Mouse (Mus musculus): ENCODE results near the gene Ctnna3. TPM values are rescaled to one million over a fixed set of nuclear protein-coding genes. Genes with fewer than 3 reads are reported as not detected.

Gene Ctnna3
- polyA plus RNA-seq, 1 experiment from 2014 or later = 0.35 TPM

- H3K4me1 ChIP-seq (ENCODE audit: control insufficient read depth, insufficient read depth, low read length) = no peaks in the 10 kb centered on the region
Measured at GRCm38 (mm10) chr10:63978969-63979368, 549.1 kb downstream of the Ctnna3 start.

GRCm38 (mm10) chr10:63979410-63979809 is 549.5 kb downstream of the Ctnna3 start:
- no peak overlapping the region for H3K9ac ChIP-seq (replicated peaks; ENCODE audit: low read length)
- H3K27me3 ChIP-seq (ENCODE audit: control insufficient read depth, insufficient read depth, low read length) = no peaks in the 10 kb centered on the region
- 89% methylated on average over 2 of the region's 2 CpGs for WGBS
- no peaks in the 10 kb centered on the region for H3K36me3 ChIP-seq (replicated peaks; ENCODE audit: control insufficient read depth, insufficient read depth, low read depth, low read length)
- no peak for DNase-seq (ENCODE audit: low spot score)
- no peak overlapping the region for H3K4me2 ChIP-seq (ENCODE audit: low read depth, low read length)
- ATAC-seq (replicated peaks; ENCODE audit: insufficient number of reproducible peaks, low FRiP score, low TSS enrichment, low read depth) = no peak
- H3K27ac ChIP-seq (replicated peaks; ENCODE audit: low read depth, low read length) = no peak overlapping the region
- no peaks in the 10 kb centered on the region for H3K9me3 ChIP-seq (replicated peaks; ENCODE audit: control insufficient read depth, low read length)
- H3K4me1 ChIP-seq (ENCODE audit: control insufficient read depth, insufficient read depth, low read length) = no peaks in the 10 kb centered on the region
- H3K4me3 ChIP-seq (ENCODE audit: low read depth, low read length) = no peak overlapping the region

More at GRCm38 (mm10) chr10:63978969-63979368, 549.1 kb downstream of the Ctnna3 start:
- Histone ChIP-seq H3K9ac (replicated peaks; ENCODE audit: low read length) (no peak overlapping the region), H3K4me3 (ENCODE audit: low read depth, low read length) (no peak overlapping the region), H3K4me2 (ENCODE audit: low read depth, low read length) (no peak overlapping the region), H3K27me3 (ENCODE audit: control insufficient read depth, insufficient read depth, low read length) (no peaks in the 10 kb centered on the region), H3K27ac (replicated peaks; ENCODE audit: low read depth, low read length) (no peak overlapping the region), H3K9me3 (replicated peaks; ENCODE audit: control insufficient read depth, low read length) (no peaks in the 10 kb centered on the region), H3K36me3 (replicated peaks; ENCODE audit: control insufficient read depth, insufficient read depth, low read depth, low read length) (no peaks in the 10 kb centered on the region)
- whole genome bisulfite sequencing = 72% methylated on average over 5 of the region's 5 CpGs
- DNase-seq (ENCODE audit: low spot score) (no peak), ATAC-seq (replicated peaks; ENCODE audit: insufficient number of reproducible peaks, low FRiP score, low TSS enrichment, low read depth) (no peak)

- Histone ChIP-seq H3K27ac (replicated peaks; ENCODE audit: low read depth, low read length) (no peak overlapping the region), H3K27me3 (ENCODE audit: control insufficient read depth, insufficient read depth, low read length) (no peaks in the 10 kb centered on the region), H3K4me2 (ENCODE audit: low read depth, low read length) (no peak overlapping the region), H3K4me1 (ENCODE audit: control insufficient read depth, insufficient read depth, low read length) (no peaks in the 10 kb centered on the region), H3K9me3 (replicated peaks; ENCODE audit: control insufficient read depth, low read length) (no peaks in the 10 kb centered on the region), H3K4me3 (ENCODE audit: low read depth, low read length) (no peak overlapping the region), H3K9ac (replicated peaks; ENCODE audit: low read length) (no peak overlapping the region), H3K36me3 (replicated peaks; ENCODE audit: control insufficient read depth, insufficient read depth, low read depth, low read length) (no peaks in the 10 kb centered on the region)
- DNase-seq (ENCODE audit: low spot score) = no peak
- WGBS = 77% methylated on average over 4 of the region's 4 CpGs
- no peak for ATAC-seq (replicated peaks; ENCODE audit: insufficient number of reproducible peaks, low FRiP score, low TSS enrichment, low read depth)
Measured at GRCm38 (mm10) chr10:63985576-63985975, 555.7 kb downstream of the Ctnna3 start.

GRCm38 (mm10) chr10:63994251-63994650 is 564.4 kb downstream of the Ctnna3 start:
- Histone ChIP-seq H3K36me3 (replicated peaks; ENCODE audit: control insufficient read depth, insufficient read depth, low read depth, low read length) (no peaks in the 10 kb centered on the region), H3K9me3 (replicated peaks; ENCODE audit: control insufficient read depth, low read length) (no peaks in the 10 kb centered on the region), H3K9ac (replicated peaks; ENCODE audit: low read length) (no peak overlapping the region), H3K27ac (replicated peaks; ENCODE audit: low read depth, low read length) (no peak overlapping the region), H3K4me2 (ENCODE audit: low read depth, low read length) (no peak overlapping the region), H3K27me3 (ENCODE audit: control insufficient read depth, insufficient read depth, low read length) (no peaks in the 10 kb centered on the region), H3K4me3 (ENCODE audit: low read depth, low read length) (no peak overlapping the region), H3K4me1 (ENCODE audit: control insufficient read depth, insufficient read depth, low read length) (no peaks in the 10 kb centered on the region)
- ATAC-seq (replicated peaks; ENCODE audit: insufficient number of reproducible peaks, low FRiP score, low TSS enrichment, low read depth) (no peak), DNase-seq (ENCODE audit: low spot score) (no peak)
- WGBS = 82% methylated on average over 5 of the region's 5 CpGs

GRCm38 (mm10) chr10:64001531-64001930 is 571.6 kb downstream of the Ctnna3 start:
- no peaks in the 10 kb centered on the region for H3K4me1 ChIP-seq (ENCODE audit: control insufficient read depth, insufficient read depth, low read length)
- H3K4me3 ChIP-seq (ENCODE audit: low read depth, low read length) = no peak overlapping the region
- DNase-seq (ENCODE audit: low spot score) (peak; percentile 67), ATAC-seq (replicated peaks; ENCODE audit: insufficient number of reproducible peaks, low FRiP score, low TSS enrichment, low read depth) (no peak)
- no peak overlapping the region for H3K4me2 ChIP-seq (ENCODE audit: low read depth, low read length)
- H3K27ac ChIP-seq (replicated peaks; ENCODE audit: low read depth, low read length) = no peak overlapping the region
- no peaks in the 10 kb centered on the region for H3K9me3 ChIP-seq (replicated peaks; ENCODE audit: control insufficient read depth, low read length)
- no peaks in the 10 kb centered on the region for H3K36me3 ChIP-seq (replicated peaks; ENCODE audit: control insufficient read depth, insufficient read depth, low read depth, low read length)
- no peak overlapping the region for H3K9ac ChIP-seq (replicated peaks; ENCODE audit: low read length)
- no peaks in the 10 kb centered on the region for H3K27me3 ChIP-seq (ENCODE audit: control insufficient read depth, insufficient read depth, low read length)
- 76% methylated on average over 6 of the region's 6 CpGs for WGBS

- no peaks in the 10 kb centered on the region for H3K9me3 ChIP-seq (replicated peaks; ENCODE audit: control insufficient read depth, low read length)
- 85% methylated on average over 9 of the region's 9 CpGs for WGBS
- ATAC-seq (replicated peaks; ENCODE audit: insufficient number of reproducible peaks, low FRiP score, low TSS enrichment, low read depth) = no peak
Measured at GRCm38 (mm10) chr10:64001996-64002395, 572.1 kb downstream of the Ctnna3 start.

GRCm38 (mm10) chr10:64020347-64020746 is 590.4 kb downstream of the Ctnna3 start:
- ATAC-seq (replicated peaks; ENCODE audit: insufficient number of reproducible peaks, low FRiP score, low TSS enrichment, low read depth) = no peak
- Histone ChIP-seq H3K27ac (replicated peaks; ENCODE audit: low read depth, low read length) (no peak overlapping the region), H3K4me3 (ENCODE audit: low read depth, low read length) (no peak overlapping the region), H3K36me3 (replicated peaks; ENCODE audit: control insufficient read depth, insufficient read depth, low read depth, low read length) (no peaks in the 10 kb centered on the region), H3K4me1 (ENCODE audit: control insufficient read depth, insufficient read depth, low read length) (no peaks in the 10 kb centered on the region), H3K27me3 (ENCODE audit: control insufficient read depth, insufficient read depth, low read length) (no peaks in the 10 kb centered on the region), H3K9ac (replicated peaks; ENCODE audit: low read length) (no peak overlapping the region), H3K4me2 (ENCODE audit: low read depth, low read length) (no peak overlapping the region), H3K9me3 (replicated peaks; ENCODE audit: control insufficient read depth, low read length) (no peaks in the 10 kb centered on the region)
- WGBS = 94% methylated on average over 1 of the region's 1 CpGs
- no peak for DNase-seq (ENCODE audit: low spot score)

More at GRCm38 (mm10) chr10:64001996-64002395, 572.1 kb downstream of the Ctnna3 start:
- Histone ChIP-seq H3K27me3 (ENCODE audit: control insufficient read depth, insufficient read depth, low read length) (no peaks in the 10 kb centered on the region), H3K4me1 (ENCODE audit: control insufficient read depth, insufficient read depth, low read length) (no peaks in the 10 kb centered on the region), H3K27ac (replicated peaks; ENCODE audit: low read depth, low read length) (no peak overlapping the region), H3K9ac (replicated peaks; ENCODE audit: low read length) (no peak overlapping the region), H3K4me2 (ENCODE audit: low read depth, low read length) (no peak overlapping the region), H3K4me3 (ENCODE audit: low read depth, low read length) (no peak overlapping the region), H3K36me3 (replicated peaks; ENCODE audit: control insufficient read depth, insufficient read depth, low read depth, low read length) (no peaks in the 10 kb centered on the region)
- DNase-seq (ENCODE audit: low spot score) = no peak

GRCm38 (mm10) chr10:64023340-64023739 is 593.4 kb downstream of the Ctnna3 start:
- Histone ChIP-seq H3K27ac (replicated peaks; ENCODE audit: low read depth, low read length) (no peak overlapping the region), H3K9ac (replicated peaks; ENCODE audit: low read length) (no peak overlapping the region), H3K4me3 (ENCODE audit: low read depth, low read length) (no peak overlapping the region), H3K4me2 (ENCODE audit: low read depth, low read length) (no peak overlapping the region), H3K9me3 (replicated peaks; ENCODE audit: control insufficient read depth, low read length) (no peaks in the 10 kb centered on the region), H3K4me1 (ENCODE audit: control insufficient read depth, insufficient read depth, low read length) (no peaks in the 10 kb centered on the region), H3K36me3 (replicated peaks; ENCODE audit: control insufficient read depth, insufficient read depth, low read depth, low read length) (no peaks in the 10 kb centered on the region), H3K27me3 (ENCODE audit: control insufficient read depth, insufficient read depth, low read length) (no peaks in the 10 kb centered on the region)
- DNase-seq (ENCODE audit: low spot score) (no peak), ATAC-seq (replicated peaks; ENCODE audit: insufficient number of reproducible peaks, low FRiP score, low TSS enrichment, low read depth) (no peak)
- WGBS = 81% methylated on average over 6 of the region's 6 CpGs
